Mouse (Mus musculus) heart, embryonic 13.5 days (tissue): Measurements from ENCODE around the gene Tead2. TPM values are rescaled to one million over a fixed set of nuclear protein-coding genes. Genes with fewer than 3 reads are reported as not detected.

Experiments used
- ATAC-seq: fragments of 200-750 bp; cut with Nextera tagmentation; 2 replicates; pipeline ENCODE4 v1.8.0; 2017; ENCODE audit warnings: moderate TSS enrichment; ENCODE audit not compliant: insufficient number of reproducible peaks, low FRiP score, low TSS enrichment; ENCODE audit errors: extremely low read depth
- H3K27ac ChIP-seq: fragments of 300-500 bp; sonication (generic); replicated peaks from 2 replicates; pipeline ENCODE4 v1.5.1; 2015; ENCODE audit warnings: moderate library complexity, mild to moderate bottlenecking, inconsistent platforms
- H3K27me3 ChIP-seq: fragments of 300-500 bp; sonication (generic); replicated peaks from 2 replicates; pipeline ENCODE4 v1.6.1; 2015; ENCODE audit warnings: mild to moderate bottlenecking, inconsistent platforms
- H3K36me3 ChIP-seq: fragments of 300-500 bp; sonication (generic); 2 replicates; pipeline ENCODE4 v1.6.1; 2015; ENCODE audit warnings: mild to moderate bottlenecking, inconsistent platforms
- H3K4me1 ChIP-seq: fragments of 300-500 bp; sonication (generic); 2 replicates; pipeline ENCODE4 v1.6.1; 2015; ENCODE audit warnings: inconsistent platforms
- H3K4me2 ChIP-seq: fragments of 300-500 bp; sonication (generic); 2 replicates; pipeline ENCODE4 v1.6.1; 2015; ENCODE audit warnings: inconsistent platforms, mild to moderate bottlenecking, moderate library complexity
- H3K4me3 ChIP-seq: fragments of 300-500 bp; sonication (generic); 2 replicates; pipeline ENCODE4 v1.5.1; 2015; ENCODE audit warnings: moderate library complexity, mild to moderate bottlenecking, inconsistent platforms
- H3K9ac ChIP-seq: fragments of 300-500 bp; sonication (generic); 2 replicates; pipeline ENCODE4 v1.6.1; 2015; ENCODE audit warnings: inconsistent platforms, mild to moderate bottlenecking, moderate library complexity
- H3K9me3 ChIP-seq: fragments of 300-500 bp; sonication (generic); 2 replicates; pipeline ENCODE4 v1.6.1; 2016; ENCODE audit warnings: inconsistent platforms
- WGBS: fragments of 180-500 bp; shearing (Covaris S2); methylation state at CpG from one replicate; pipeline ENCODE4 v1.1.7; 2015; ENCODE audit warnings: mixed read lengths; 5-methylcytosine and 5-hydroxymethylcytosine counted together
- polyA plus RNA-seq: library from polyadenylated mRNA; unstranded; fragments of >200 nt; fragmentation: Nextera tagmentation; extraction: Ambion mirVana; gene quantifications from 2 replicates; pipeline ENCODE4 v1.2.1, GENCODE M21; 2015

Gene Tead2
- polyA plus RNA-seq, 1 experiment from 2014 or later, result 127 TPM

- Histone ChIP-seq H3K27me3 (peaks cover 99% of the 10 kb centered on the region), H3K4me1 (peaks cover 33% of the 10 kb centered on the region), H3K36me3 (no peaks in the 10 kb centered on the region), H3K9ac (no peak overlapping the region), H3K4me3 (no peak overlapping the region), H3K9me3 (no peaks in the 10 kb centered on the region), H3K27ac (no peak overlapping the region), H3K4me2 (no peak overlapping the region)
- no peak for ATAC-seq
- WGBS, result 17% methylated on average over 7 of the region's 7 CpGs
These were observed 37.0 kb upstream of the Tead2 start for GRCm38 (mm10) chr7:45178550-45178949.

DNA sequence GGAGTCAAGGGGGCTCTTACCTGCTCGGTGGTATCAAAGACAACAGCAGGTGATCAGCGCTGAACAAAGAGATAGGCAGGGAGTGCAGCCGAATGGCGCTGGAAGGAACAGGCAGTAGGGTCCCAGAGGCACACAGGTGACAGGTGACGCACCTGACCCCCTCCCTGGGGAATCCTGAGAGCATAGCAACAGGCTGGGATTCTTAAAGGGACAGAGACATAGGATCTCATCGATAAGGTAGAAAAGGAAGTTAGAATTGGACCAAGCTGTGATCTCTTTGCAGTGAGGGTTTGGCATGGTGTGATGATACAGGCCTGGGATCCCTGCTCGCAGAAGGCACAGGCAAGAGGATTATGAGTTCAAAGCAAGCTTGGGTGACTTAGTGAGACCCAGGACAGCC lies 36.1 kb upstream of the Tead2 start, which contains the start of gene Gfy:
Gfy (minus strand) TSS at position 101 of the 400 bp plus-strand sequence.
- no peak within 1 kb of the TSS for H3K27ac ChIP-seq
- H3K4me2 ChIP-seq, result no peak within 1 kb of the TSS
- no peaks in the 10 kb centered on the region for H3K9me3 ChIP-seq
- H3K9ac ChIP-seq, result no peak within 1 kb of the TSS
- H3K27me3 ChIP-seq, result peaks cover 100% of the 10 kb centered on the region
- H3K4me1 ChIP-seq, result peaks cover 33% of the 10 kb centered on the region
- H3K36me3 ChIP-seq, result no peaks in the 10 kb centered on the region
- H3K4me3 ChIP-seq, result no peak within 1 kb of the TSS
- 27% methylated on average over 7 of the region's 7 CpGs for WGBS
- ATAC-seq, result no peak

- 21% methylated on average over 20 of the region's 20 CpGs for WGBS
- Histone ChIP-seq H3K27ac (no peak within 1 kb of the TSS), H3K4me1 (peaks cover 27% of the 10 kb centered on the region), H3K36me3 (no peaks in the 10 kb centered on the region), H3K4me2 (peak within 1 kb of the TSS; percentile 69), H3K9me3 (no peaks in the 10 kb centered on the region), H3K9ac (peak within 1 kb of the TSS; percentile 40; the same call in 1 of the 2 replicates), H3K27me3 (peaks cover 100% of the 10 kb centered on the region), H3K4me3 (peak within 1 kb of the TSS; percentile 44)
- ATAC-seq, result no peak
These were observed 34.6 kb upstream of the Tead2 start, which contains the start of gene Pth2 for GRCm38 (mm10) chr7:45180896-45181477. Gene Pth2 (plus strand): TSS chr7:45180995.

DNA sequence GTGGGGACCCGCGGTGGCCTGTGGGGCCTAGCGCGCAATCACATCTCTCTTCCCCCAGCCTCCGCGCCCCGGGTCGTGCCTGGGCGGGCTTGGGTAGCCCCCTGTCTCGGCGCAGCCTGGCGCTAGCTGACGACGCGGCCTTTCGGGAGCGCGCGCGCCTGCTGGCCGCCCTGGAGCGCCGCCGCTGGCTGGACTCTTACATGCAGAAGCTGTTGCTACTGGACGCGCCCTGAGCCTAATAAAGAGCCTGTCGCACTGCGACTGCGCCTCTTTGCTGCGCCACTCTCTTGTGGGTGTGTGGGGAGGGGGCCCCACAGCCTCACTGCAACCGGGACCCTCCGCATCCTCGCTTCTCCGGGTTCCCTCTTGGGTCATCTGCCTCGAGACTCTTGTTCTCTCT lies 34.0 kb upstream of the Tead2 start:
- H3K9ac ChIP-seq, result peak overlapping the region; percentile 40; the same call in 1 of the 2 replicates
- peaks cover 100% of the 10 kb centered on the region for H3K27me3 ChIP-seq
- peak overlapping the region; percentile 69 for H3K4me2 ChIP-seq
- H3K4me3 ChIP-seq, result peak overlapping the region; percentile 44
- H3K9me3 ChIP-seq, result no peaks in the 10 kb centered on the region
- WGBS, result 4% methylated on average over 35 of the region's 35 CpGs
- H3K36me3 ChIP-seq, result no peaks in the 10 kb centered on the region
- peaks cover 21% of the 10 kb centered on the region for H3K4me1 ChIP-seq
- ATAC-seq, result no peak
- H3K27ac ChIP-seq, result no peak overlapping the region

GRCm38 (mm10) chr7:45182199-45182601 lies 33.4 kb upstream of the Tead2 start:
- peak overlapping the region; percentile 69 for H3K4me2 ChIP-seq
- H3K27me3 ChIP-seq, result peaks cover 100% of the 10 kb centered on the region
- ATAC-seq, result peak; percentile 65; the same call in 1 of the 2 replicates
- under 1% methylated on average over 34 of the region's 34 CpGs for WGBS
- no peaks in the 10 kb centered on the region for H3K9me3 ChIP-seq
- H3K36me3 ChIP-seq, result no peaks in the 10 kb centered on the region
- H3K4me3 ChIP-seq, result peak overlapping the region; percentile 44
- H3K4me1 ChIP-seq, result peaks cover 21% of the 10 kb centered on the region
- no peak overlapping the region for H3K27ac ChIP-seq
- H3K9ac ChIP-seq, result peak overlapping the region; percentile 65

GRCm38 (mm10) chr7:45182606-45183005 lies 32.9 kb upstream of the Tead2 start:
- ATAC-seq, result no peak
- WGBS, result 17% methylated on average over 11 of the region's 11 CpGs
- Histone ChIP-seq H3K4me2 (peak overlapping the region; percentile 69), H3K36me3 (no peaks in the 10 kb centered on the region), H3K4me3 (peak overlapping the region; percentile 44), H3K4me1 (peaks cover 21% of the 10 kb centered on the region), H3K27me3 (peaks cover 99% of the 10 kb centered on the region), H3K27ac (no peak overlapping the region), H3K9me3 (no peaks in the 10 kb centered on the region), H3K9ac (peak overlapping the region; percentile 65)

GRCm38 (mm10) chr7:45183672-45184071 lies 31.9 kb upstream of the Tead2 start:
- no peak overlapping the region for H3K9ac ChIP-seq
- 58% methylated on average over 7 of the region's 7 CpGs for WGBS
- ATAC-seq, result no peak
- H3K9me3 ChIP-seq, result no peaks in the 10 kb centered on the region
- H3K27ac ChIP-seq, result no peak overlapping the region
- peaks cover 99% of the 10 kb centered on the region for H3K27me3 ChIP-seq
- no peak overlapping the region for H3K4me2 ChIP-seq
- H3K4me1 ChIP-seq, result peaks cover 21% of the 10 kb centered on the region
- no peak overlapping the region for H3K4me3 ChIP-seq
- H3K36me3 ChIP-seq, result no peaks in the 10 kb centered on the region

DNA sequence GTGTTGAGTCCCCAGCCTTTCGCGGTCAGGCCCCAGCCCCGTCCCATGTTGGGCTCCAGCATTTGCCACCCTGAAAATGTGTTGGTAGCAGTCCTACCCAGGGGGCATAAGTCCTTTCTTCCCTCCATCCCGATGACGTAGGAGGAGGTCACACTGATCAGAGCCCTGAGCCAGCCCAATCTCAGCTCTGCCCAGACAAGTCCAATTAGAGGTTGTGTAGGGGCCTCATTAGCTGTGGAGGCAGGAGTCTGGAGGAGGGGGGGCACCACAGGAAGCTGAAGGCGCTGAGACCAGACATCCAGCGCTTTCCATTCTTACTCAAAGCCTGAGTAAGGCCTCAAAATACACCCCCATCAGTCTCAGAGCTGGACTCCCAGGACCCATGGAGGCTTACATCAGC lies 29.6 kb upstream of the Tead2 start:
- Histone ChIP-seq H3K27ac (no peak overlapping the region), H3K4me1 (peaks cover 17% of the 10 kb centered on the region), H3K9me3 (no peaks in the 10 kb centered on the region), H3K4me2 (no peak overlapping the region), H3K9ac (no peak overlapping the region), H3K4me3 (no peak overlapping the region), H3K36me3 (no peaks in the 10 kb centered on the region), H3K27me3 (peaks cover 99% of the 10 kb centered on the region)
- ATAC-seq, result no peak
- 61% methylated on average over 7 of the region's 7 CpGs for WGBS

DNA sequence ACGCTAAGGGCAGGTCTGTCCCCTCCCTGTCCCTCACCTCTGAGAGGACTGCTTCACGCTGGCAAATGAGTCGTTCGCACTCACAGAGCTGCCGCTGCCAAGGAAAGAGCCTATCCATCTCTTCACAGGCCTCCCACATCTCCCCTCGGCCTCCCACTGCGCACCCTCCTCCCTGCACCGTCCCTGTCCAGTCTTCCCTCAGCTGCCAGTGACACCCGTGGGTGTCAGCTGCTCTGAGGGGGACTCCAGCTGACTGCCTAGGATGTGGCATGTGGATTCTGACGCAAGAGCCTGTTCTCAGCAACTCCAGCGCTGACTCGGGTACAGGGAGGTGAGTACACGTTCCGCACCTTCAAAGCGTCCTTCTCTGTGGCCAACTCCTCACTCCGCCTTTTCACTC lies 26.0 kb upstream of the Tead2 start:
- H3K4me1 ChIP-seq, result peaks cover 13% of the 10 kb centered on the region
- ATAC-seq, result no peak
- H3K9me3 ChIP-seq, result no peaks in the 10 kb centered on the region
- WGBS, result 48% methylated on average over 16 of the region's 16 CpGs
- no peaks in the 10 kb centered on the region for H3K36me3 ChIP-seq
- no peak overlapping the region for H3K4me2 ChIP-seq
- H3K4me3 ChIP-seq, result no peak overlapping the region
- no peak overlapping the region for H3K27ac ChIP-seq
- H3K9ac ChIP-seq, result no peak overlapping the region
- H3K27me3 ChIP-seq, result peaks cover 91% of the 10 kb centered on the region

GRCm38 (mm10) chr7:45190186-45190585 lies 25.4 kb upstream of the Tead2 start:
- no peak overlapping the region for H3K27ac ChIP-seq
- no peak for ATAC-seq
- no peak overlapping the region for H3K9ac ChIP-seq
- H3K4me1 ChIP-seq, result peaks cover 16% of the 10 kb centered on the region
- H3K4me2 ChIP-seq, result no peak overlapping the region
- no peaks in the 10 kb centered on the region for H3K9me3 ChIP-seq
- no peaks in the 10 kb centered on the region for H3K36me3 ChIP-seq
- H3K4me3 ChIP-seq, result no peak overlapping the region
- peaks cover 85% of the 10 kb centered on the region for H3K27me3 ChIP-seq
- WGBS, result 83% methylated on average over 6 of the region's 6 CpGs

- Histone ChIP-seq H3K9me3 (no peaks in the 10 kb centered on the region), H3K27me3 (peaks cover 75% of the 10 kb centered on the region), H3K4me3 (no peak overlapping the region), H3K27ac (no peak overlapping the region), H3K4me1 (peaks cover 24% of the 10 kb centered on the region), H3K36me3 (no peaks in the 10 kb centered on the region), H3K4me2 (no peak overlapping the region), H3K9ac (no peak overlapping the region)
- WGBS, result 56% methylated on average over 2 of the region's 2 CpGs
- no peak for ATAC-seq
These were observed 24.4 kb upstream of the Tead2 start for GRCm38 (mm10) chr7:45191161-45191560.

DNA sequence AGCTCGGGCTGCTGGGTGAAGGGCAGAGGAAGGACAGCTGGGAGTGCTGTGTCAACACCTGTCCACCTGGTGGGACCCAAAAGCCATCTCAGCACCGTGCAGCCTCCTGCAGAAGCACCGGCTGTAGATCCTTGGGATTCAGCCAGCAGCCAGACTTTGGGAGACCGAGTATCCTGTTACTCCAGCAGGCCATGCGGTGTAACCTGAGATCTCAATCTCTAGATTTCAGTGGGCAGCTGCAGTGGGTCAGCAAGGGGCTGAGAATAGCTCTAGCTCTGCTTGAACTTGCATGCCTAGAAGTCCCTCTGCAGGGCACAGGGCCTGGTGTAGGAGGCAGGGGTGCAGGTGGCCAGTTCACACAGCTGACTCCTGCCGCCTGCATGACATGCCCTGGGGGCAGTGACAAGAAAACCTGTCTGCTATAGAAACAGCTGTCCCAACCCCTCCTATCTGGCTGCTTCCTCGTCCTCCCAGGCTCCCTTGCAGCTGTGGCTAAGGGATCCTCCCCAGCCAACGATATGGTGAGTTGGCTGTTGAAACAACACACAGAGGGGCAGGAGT lies 23.7 kb upstream of the Tead2 start:
- peaks cover 69% of the 10 kb centered on the region for H3K27me3 ChIP-seq
- no peak for ATAC-seq

More for the DNA sequence above, 23.7 kb upstream of the Tead2 start:
- 7% methylated on average over 8 of the region's 8 CpGs for WGBS
- Histone ChIP-seq H3K4me3 (no peak overlapping the region), H3K36me3 (no peaks in the 10 kb centered on the region), H3K9ac (peak overlapping the region; percentile 45; the same call in 1 of the 2 replicates), H3K4me2 (no peak overlapping the region), H3K27ac (no peak overlapping the region), H3K4me1 (peaks cover 24% of the 10 kb centered on the region), H3K9me3 (no peaks in the 10 kb centered on the region)
